Mouse (Mus musculus): Measurements from ENCODE around the gene Myl12a. TPM values are rescaled to one million over a fixed set of nuclear protein-coding genes. Genes with fewer than 3 reads are reported as not detected.

Myl12a gene
- polyA plus RNA-seq, 1 experiment from 2014 or later = 292 TPM

DNA sequence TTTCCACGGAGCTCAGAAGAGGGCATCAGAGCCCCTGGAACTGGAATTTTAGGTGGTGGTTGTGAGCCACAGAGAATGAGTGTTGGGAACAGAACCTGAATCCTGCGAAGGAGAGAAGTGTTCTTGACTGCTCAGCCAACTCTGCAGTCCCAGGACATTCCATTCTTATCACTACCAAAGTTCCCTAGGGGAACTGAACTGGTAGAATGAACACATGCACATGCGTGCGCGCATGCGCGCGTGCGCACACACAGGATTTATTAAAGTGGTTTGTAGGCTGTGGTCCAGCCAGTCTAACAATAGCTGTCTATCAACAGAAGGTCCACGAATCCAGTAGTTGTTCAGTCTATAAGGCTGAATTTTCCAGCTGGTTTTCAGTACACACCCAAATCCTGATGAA is 21.4 kb upstream of the Myl12a start:
- Histone ChIP-seq H3K27me3 (replicated peaks) (no peaks in the 10 kb centered on the region), H3K36me3 (no peaks in the 10 kb centered on the region), H3K9me3 (no peaks in the 10 kb centered on the region), H3K9ac (no peak overlapping the region), H3K4me2 (replicated peaks) (no peak overlapping the region), H3K4me3 (no peak overlapping the region), H3K4me1 (0 out of 2 replicates have a peak, but pooled peaks cover 3% of the 10 kb centered on the region), H3K27ac (no peak overlapping the region)
- no peak for ATAC-seq (ENCODE audit: low FRiP score, low read depth)
- WGBS = 94% methylated on average over 10 of the region's 10 CpGs

DNA sequence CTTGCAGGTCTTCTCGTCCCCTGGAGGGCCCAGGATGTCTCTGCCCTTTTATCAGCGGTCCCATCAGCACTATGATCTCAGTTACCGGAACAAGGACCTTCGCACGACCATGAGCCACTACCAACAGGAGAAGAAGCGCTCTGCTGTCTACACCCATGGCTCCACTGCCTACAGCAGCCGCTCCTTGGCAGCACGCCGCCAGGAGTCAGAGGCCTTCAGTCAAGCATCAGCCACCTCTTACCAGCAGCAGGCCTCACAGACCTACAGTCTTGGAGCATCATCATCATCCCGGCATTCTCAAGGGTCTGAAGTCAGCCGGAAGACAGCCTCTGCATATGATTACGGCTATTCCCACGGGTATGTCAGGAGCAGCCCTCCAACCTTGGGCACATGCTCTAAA is 20.2 kb upstream of the Myl12a start:
- Histone ChIP-seq H3K4me3 (no peak overlapping the region), H3K4me2 (replicated peaks) (no peak overlapping the region), H3K4me1 (0 out of 2 replicates have a peak, but pooled peaks cover 3% of the 10 kb centered on the region), H3K27ac (no peak overlapping the region), H3K9me3 (no peaks in the 10 kb centered on the region), H3K36me3 (no peaks in the 10 kb centered on the region), H3K27me3 (replicated peaks) (no peaks in the 10 kb centered on the region), H3K9ac (no peak overlapping the region)
- ATAC-seq (ENCODE audit: low FRiP score, low read depth) = no peak
- WGBS = 90% methylated on average over 13 of the region's 13 CpGs

DNA sequence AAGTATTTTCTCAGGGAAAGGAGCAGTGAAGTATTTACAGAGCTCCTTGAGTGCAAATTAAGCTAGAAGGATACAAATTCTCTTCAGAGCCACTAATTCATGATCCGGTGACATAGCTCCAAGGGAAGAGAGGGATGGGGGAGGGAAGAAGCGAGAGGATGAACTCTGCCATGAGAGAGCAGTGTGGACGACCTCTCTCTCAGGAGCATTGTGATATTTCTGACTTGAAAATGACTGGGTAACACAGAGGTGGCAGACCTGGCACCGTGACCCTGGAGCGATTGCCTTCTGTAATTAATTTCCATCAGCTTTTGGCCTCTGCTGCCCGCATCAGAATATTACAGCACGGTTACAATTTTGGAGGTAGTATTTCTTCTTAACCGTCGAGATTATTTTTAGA is 17.2 kb upstream of the Myl12a start:
- Histone ChIP-seq H3K4me2 (replicated peaks) (no peak overlapping the region), H3K9ac (no peak overlapping the region), H3K27me3 (replicated peaks) (no peaks in the 10 kb centered on the region), H3K4me1 (0 out of 2 replicates have a peak, but pooled peaks cover 3% of the 10 kb centered on the region), H3K36me3 (no peaks in the 10 kb centered on the region), H3K4me3 (no peak overlapping the region), H3K9me3 (no peaks in the 10 kb centered on the region), H3K27ac (no peak overlapping the region)
- WGBS = 61% methylated on average over 9 of the region's 9 CpGs
- ATAC-seq (ENCODE audit: low FRiP score, low read depth) = no peak

DNA sequence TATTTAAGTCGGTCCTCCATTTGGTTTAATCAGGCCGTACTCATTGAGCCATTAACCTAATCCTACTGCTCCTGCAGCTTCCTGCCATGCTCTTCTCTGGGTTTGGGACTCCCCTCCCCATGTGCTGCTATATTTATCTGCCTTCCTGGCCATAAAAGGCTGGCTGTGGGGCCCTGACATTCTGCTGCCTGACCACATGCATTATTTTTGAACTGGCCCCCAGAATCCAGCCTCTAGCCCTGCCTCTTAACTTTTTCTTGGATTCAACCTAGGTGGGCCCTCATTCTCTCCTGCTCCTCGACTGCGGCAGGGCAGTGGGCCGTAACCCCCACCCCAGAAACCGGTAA is 16.6 kb upstream of the Myl12a start:
- Histone ChIP-seq H3K4me1 (0 out of 2 replicates have a peak, but pooled peaks cover 3% of the 10 kb centered on the region), H3K9me3 (no peaks in the 10 kb centered on the region), H3K4me2 (replicated peaks) (no peak overlapping the region), H3K27me3 (replicated peaks) (no peaks in the 10 kb centered on the region), H3K4me3 (no peak overlapping the region), H3K9ac (no peak overlapping the region), H3K36me3 (no peaks in the 10 kb centered on the region), H3K27ac (no peak overlapping the region)
- ATAC-seq (ENCODE audit: low FRiP score, low read depth) = no peak
- 42% methylated on average over 6 of the region's 6 CpGs for WGBS

DNA sequence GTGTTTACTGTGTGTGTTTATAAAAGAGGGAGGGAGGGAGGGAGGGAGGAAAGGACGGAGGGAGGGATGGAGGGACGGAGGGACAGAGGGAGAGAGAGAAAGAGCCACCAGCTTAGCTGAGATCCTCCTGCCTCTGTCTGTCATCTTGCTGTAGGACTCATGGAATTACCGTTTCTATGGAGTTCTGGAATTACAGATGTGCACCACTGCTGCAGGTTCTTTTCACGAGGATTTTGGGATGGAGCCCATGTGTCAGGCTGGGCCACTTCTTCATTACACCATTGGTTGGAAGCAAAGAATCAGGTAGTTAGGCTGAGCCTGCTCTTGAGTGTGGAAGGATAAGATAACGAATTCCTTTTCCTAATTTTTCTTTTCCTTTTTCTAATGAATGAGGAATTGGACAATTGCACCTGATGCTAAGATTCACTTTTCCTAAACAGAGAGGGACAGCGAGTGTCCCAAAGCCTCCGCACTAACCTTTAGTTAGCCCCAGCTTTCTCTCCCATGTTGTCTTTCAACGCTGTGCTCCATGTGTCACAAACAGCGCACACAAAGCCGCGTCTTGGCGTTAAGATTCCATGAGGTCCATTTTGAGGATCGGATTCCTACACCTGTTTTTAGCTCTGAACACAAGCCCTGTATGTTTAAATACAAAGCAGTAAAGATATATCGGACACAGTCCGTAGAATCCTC is 16.1 kb upstream of the Myl12a start:
- H3K4me3 ChIP-seq = no peak overlapping the region
- H3K4me2 ChIP-seq (replicated peaks) = no peak overlapping the region
- WGBS = 86% methylated on average over 15 of the region's 15 CpGs
- no peaks in the 10 kb centered on the region for H3K36me3 ChIP-seq
- no peak overlapping the region for H3K27ac ChIP-seq
- no peaks in the 10 kb centered on the region for H3K9me3 ChIP-seq
- H3K9ac ChIP-seq = no peak overlapping the region
- no peaks in the 10 kb centered on the region for H3K27me3 ChIP-seq (replicated peaks)
- H3K4me1 ChIP-seq = 0 out of 2 replicates have a peak, but pooled peaks cover 3% of the 10 kb centered on the region
- no peak for ATAC-seq (ENCODE audit: low FRiP score, low read depth)

DNA sequence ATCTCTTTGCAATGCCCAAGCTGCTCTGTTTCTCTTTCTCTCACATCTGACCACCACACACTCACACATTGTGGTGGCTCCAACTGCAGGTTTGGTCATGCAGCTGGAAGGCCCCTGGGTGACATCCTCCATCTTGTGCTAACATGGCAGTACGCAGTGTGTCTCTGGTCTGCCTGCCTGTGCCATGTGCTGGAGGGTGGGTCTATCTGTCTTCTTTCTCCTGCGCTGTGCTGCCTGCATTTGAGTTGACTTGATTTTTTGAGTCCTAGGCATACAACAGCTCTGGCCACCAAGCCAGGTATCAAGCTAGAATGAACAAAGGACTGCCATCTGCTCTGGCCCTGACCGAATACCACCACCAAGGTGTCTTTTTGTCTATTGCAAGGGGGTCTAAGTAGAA is 15.5 kb upstream of the Myl12a start:
- 92% methylated on average over 3 of the region's 3 CpGs for WGBS
- no peak overlapping the region for H3K9ac ChIP-seq
- ATAC-seq (ENCODE audit: low FRiP score, low read depth) = no peak

DNA sequence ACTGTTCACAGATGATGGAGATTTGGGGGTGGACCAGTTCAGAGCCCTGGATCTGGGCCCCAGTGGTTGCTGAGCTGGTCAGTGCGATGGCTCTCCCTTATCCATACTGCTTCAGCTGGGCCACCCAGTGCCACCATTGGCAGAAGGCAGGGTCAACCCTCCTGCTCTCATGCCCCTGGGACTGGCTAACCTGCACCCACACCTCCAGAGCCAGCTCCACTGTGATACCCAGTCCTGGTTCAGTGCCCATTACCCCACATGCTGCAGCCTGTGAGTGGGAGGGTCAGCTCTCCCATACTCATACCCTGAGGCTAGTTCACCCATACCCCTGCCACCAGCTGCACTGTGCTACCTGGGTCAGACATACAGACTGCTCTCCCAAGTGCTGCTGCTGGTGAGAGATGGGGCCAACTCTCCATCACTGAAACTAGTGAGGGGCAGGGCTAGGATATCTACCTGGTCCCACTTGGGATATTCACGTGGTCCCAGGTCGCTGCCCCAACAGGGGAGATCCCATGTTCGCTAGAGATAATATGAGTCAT is 14.8 kb upstream of the Myl12a start:
- no peak for ATAC-seq (ENCODE audit: low FRiP score, low read depth)
- Histone ChIP-seq H3K4me2 (replicated peaks) (no peak overlapping the region), H3K9me3 (no peaks in the 10 kb centered on the region), H3K9ac (no peak overlapping the region), H3K27ac (no peak overlapping the region), H3K36me3 (no peaks in the 10 kb centered on the region), H3K27me3 (replicated peaks) (no peaks in the 10 kb centered on the region), H3K4me3 (no peak overlapping the region), H3K4me1 (0 out of 2 replicates have a peak, but pooled peaks cover 3% of the 10 kb centered on the region)
- 95% methylated on average over 4 of the region's 4 CpGs for WGBS

More for the DNA sequence above, 15.5 kb upstream of the Myl12a start:
- H3K36me3 ChIP-seq = no peaks in the 10 kb centered on the region
- H3K27me3 ChIP-seq (replicated peaks) = no peaks in the 10 kb centered on the region
- H3K4me2 ChIP-seq (replicated peaks) = no peak overlapping the region
- no peak overlapping the region for H3K4me3 ChIP-seq
- 0 out of 2 replicates have a peak, but pooled peaks cover 3% of the 10 kb centered on the region for H3K4me1 ChIP-seq
- H3K27ac ChIP-seq = no peak overlapping the region
- H3K9me3 ChIP-seq = no peaks in the 10 kb centered on the region

DNA sequence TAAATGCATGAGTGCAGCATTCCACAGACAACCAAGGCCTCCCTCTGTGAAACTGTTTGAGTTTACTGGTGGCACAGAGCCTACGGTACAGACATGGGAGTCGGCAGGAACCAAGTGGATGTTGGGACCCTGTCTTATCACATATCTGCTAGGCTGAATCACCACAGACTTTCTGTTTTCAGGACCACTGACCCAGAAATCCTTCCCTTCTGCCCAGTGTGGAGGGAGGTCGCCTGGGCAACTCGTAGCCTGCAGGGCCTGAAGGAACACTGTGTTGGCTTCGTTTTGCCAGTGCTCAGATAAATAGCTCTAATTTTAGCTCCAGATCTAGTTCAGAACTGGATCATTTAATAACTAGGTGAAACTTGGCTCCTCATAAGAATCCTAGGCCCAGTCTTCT is 12.2 kb upstream of the Myl12a start:
- Histone ChIP-seq H3K4me3 (no peak overlapping the region), H3K4me2 (replicated peaks) (no peak overlapping the region), H3K4me1 (0 out of 2 replicates have a peak, but pooled peaks cover 3% of the 10 kb centered on the region), H3K36me3 (no peaks in the 10 kb centered on the region), H3K9ac (no peak overlapping the region), H3K27ac (no peak overlapping the region), H3K27me3 (replicated peaks) (no peaks in the 10 kb centered on the region), H3K9me3 (no peaks in the 10 kb centered on the region)
- ATAC-seq (ENCODE audit: low FRiP score, low read depth) = no peak
- 58% methylated on average over 5 of the region's 5 CpGs for WGBS

DNA sequence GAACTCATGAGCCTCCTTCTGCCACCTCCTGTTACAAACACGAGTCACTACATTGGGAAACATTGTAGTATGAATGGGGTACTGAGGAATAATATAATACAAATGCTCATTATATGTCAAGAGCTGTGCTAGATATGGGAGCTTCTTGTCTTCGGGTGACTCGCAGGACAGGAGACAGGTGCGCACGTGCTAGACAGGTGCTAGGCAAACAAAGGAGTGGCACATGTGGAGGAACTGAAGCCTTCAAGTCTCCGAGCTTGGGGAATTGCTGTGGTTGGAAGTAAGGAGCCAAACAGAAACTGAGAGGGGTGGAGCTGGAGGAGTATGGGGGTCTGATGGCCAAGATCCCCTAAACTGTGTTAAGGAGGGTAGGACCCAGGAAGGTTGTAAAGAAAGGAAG is 10.4 kb upstream of the Myl12a start:
- no peak overlapping the region for H3K4me3 ChIP-seq
- no peak for ATAC-seq (ENCODE audit: low FRiP score, low read depth)
- no peaks in the 10 kb centered on the region for H3K27me3 ChIP-seq (replicated peaks)
- no peaks in the 10 kb centered on the region for H3K4me1 ChIP-seq
- no peak overlapping the region for H3K27ac ChIP-seq
- no peaks in the 10 kb centered on the region for H3K36me3 ChIP-seq
- H3K9ac ChIP-seq = no peak overlapping the region
- H3K4me2 ChIP-seq (replicated peaks) = no peak overlapping the region
- no peaks in the 10 kb centered on the region for H3K9me3 ChIP-seq
- WGBS = 94% methylated on average over 6 of the region's 6 CpGs

DNA sequence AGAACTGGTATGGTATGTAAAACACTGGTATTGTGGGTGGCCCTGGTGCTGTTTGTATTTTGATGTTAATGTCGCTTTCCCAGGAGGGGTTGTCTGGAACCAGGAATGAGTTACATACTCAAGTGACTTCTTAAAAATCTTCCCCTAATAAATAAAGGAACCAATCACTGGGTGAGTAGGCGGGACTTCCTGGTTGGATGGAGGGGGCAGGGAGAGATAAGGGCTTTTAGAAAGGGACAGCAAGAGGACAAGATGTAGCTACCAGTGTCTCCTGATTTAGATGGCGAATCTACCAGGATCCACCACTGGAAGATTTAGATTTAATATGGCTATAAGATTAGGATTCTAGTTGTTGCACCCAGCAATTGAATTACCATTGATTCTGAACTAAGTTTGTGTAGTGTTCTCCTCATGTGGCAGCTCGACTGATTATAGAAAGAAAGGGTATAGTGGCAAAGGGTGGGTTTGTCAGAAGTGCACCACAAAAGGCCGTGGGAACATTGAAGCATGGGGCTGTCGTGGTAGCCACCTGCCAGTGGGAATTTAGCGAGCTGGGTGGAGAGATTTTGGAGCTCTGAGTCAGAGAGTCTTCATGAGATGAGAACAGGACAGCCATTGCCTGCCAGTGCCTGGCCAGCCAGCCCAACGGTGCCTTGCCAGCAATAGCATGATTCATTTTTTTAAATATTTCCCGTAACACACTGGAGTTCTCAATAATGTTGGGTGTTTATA is 9.4 kb upstream of the Myl12a start:
- no peaks in the 10 kb centered on the region for H3K9me3 ChIP-seq
- H3K36me3 ChIP-seq = no peaks in the 10 kb centered on the region
- no peak overlapping the region for H3K27ac ChIP-seq
- H3K9ac ChIP-seq = no peak overlapping the region
- no peaks in the 10 kb centered on the region for H3K4me1 ChIP-seq
- no peak overlapping the region for H3K4me3 ChIP-seq
- H3K4me2 ChIP-seq (replicated peaks) = no peak overlapping the region
- no peak for ATAC-seq (ENCODE audit: low FRiP score, low read depth)
- H3K27me3 ChIP-seq (replicated peaks) = no peaks in the 10 kb centered on the region
- WGBS = 92% methylated on average over 9 of the region's 9 CpGs

DNA sequence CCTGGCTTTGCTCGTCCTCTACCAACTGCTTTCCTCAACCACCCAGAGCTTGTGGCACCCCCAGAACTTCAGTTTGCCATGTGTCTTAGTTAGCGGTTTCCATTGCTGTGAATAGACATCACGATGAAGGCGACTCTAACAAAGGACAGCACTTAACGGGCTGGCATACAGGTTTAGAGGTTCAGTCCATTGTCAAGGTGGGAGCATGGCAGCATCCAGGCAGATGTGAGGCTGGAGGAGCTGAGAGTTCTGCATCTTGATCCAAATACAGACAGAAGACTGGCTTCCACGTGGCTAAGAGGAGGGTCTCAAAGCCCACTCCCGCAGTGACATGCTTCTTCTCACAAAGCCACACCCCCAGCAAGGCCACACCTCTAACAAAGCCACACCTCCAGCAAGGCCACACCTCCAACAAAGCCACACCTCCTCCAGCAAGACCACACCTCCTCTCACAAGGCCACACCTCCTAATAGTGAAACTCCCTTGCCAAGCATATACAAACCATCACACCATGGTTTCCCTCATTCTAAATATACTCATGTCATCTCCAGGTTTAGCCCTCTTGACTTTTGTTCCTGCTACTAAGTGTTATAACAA is 8.1 kb upstream of the Myl12a start:
- WGBS = 59% methylated on average over 7 of the region's 7 CpGs
- no peak overlapping the region for H3K4me2 ChIP-seq (replicated peaks)
- H3K4me1 ChIP-seq = no peaks in the 10 kb centered on the region
- no peaks in the 10 kb centered on the region for H3K27me3 ChIP-seq (replicated peaks)
- H3K9me3 ChIP-seq = no peaks in the 10 kb centered on the region
- no peak overlapping the region for H3K4me3 ChIP-seq
- no peak for ATAC-seq (ENCODE audit: low FRiP score, low read depth)
- H3K9ac ChIP-seq = no peak overlapping the region
- H3K36me3 ChIP-seq = no peaks in the 10 kb centered on the region
- H3K27ac ChIP-seq = no peak overlapping the region

DNA sequence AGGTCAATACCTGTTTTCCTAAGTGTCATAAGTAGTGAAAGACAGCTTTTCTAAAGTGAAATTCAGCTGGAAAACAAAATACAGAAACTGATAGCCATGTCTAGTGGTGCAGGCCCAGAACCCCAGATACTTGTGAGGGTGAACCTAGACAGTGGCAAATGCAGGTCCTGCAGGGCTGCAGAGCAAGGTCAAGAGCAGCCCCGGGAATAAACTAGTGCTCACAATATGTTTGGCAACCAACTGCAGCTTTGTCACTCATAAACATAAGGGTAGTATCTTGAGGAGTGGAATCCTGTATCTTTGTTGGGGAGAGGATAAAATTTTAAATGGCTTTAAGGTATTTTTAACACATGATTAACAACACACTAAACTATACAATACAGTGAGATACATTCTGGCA is 7.1 kb upstream of the Myl12a start:
- Histone ChIP-seq H3K27me3 (replicated peaks) (no peaks in the 10 kb centered on the region), H3K4me1 (no peaks in the 10 kb centered on the region), H3K4me3 (no peak overlapping the region), H3K9me3 (no peaks in the 10 kb centered on the region), H3K4me2 (replicated peaks) (no peak overlapping the region), H3K9ac (no peak overlapping the region), H3K36me3 (no peaks in the 10 kb centered on the region), H3K27ac (no peak overlapping the region)
- no peak for ATAC-seq (ENCODE audit: low FRiP score, low read depth)
- WGBS = 70% methylated on average over 1 of the region's 1 CpGs

Measured in neural tube, embryonic 12.5 days (tissue).